Mouse (Mus musculus): Measurements from ENCODE around the gene Tekt2. TPM values are rescaled to one million over a fixed set of nuclear protein-coding genes. Genes with fewer than 3 reads are reported as not detected.
A peak's percentile ranks its signal among the peaks of the same experiment; 100 is the strongest.

Tekt2 gene
- polyA plus RNA-seq, 1 experiment from 2014 or later, result 2.4 TPM

DNA sequence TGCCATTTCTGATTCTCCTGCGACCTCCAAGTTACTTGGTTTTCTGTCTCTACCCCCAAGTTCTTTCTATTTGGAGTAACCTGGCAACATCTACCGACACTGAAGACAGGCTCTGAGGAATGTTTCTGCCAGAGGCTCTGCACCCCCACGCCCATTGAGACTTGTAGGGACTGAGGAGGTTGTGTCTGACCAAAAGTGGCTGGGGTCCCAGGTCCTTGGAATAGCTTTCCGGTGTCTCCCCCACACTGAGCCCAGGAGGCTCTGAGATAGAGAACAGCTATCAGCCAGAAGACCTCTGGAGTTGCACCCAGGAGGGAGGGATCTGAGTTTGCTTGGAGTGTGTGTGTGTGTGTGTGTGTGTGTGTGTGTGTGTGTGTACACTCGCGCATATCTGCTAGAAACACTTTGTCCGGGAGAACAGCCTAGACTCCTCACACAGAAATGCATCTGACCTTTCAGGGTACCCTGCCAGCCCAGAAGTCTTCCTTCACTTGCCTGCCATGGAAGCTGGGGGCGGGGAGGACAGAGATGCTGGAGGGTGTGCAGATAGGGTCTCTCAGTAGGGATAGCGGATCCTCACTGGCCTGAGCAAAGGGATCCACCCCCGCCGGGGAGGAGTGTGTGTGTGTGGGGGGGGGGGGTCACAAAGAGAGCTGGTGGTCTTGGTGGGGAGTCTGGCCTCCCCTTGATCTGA, 38.0 kb downstream of the Tekt2 start:
- no peak for ATAC-seq (ENCODE audit: extremely low read depth, insufficient number of reproducible peaks, low FRiP score, low TSS enrichment)
- H3K27me3 ChIP-seq (replicated peaks), result peaks cover 91% of the 10 kb centered on the region
- no peaks in the 10 kb centered on the region for H3K36me3 ChIP-seq
- H3K27ac ChIP-seq (replicated peaks), result 0 out of 2 replicates have a peak overlapping the region, but pooled peaks have one; percentile 15
- WGBS, result 25% methylated on average over 11 of the region's 11 CpGs
- H3K4me2 ChIP-seq, result peak overlapping the region; percentile 75
- H3K4me1 ChIP-seq, result peaks cover 31% of the 10 kb centered on the region
- H3K9me3 ChIP-seq, result 0 out of 2 replicates have a peak, but pooled peaks cover 3% of the 10 kb centered on the region
- no peak overlapping the region for H3K9ac ChIP-seq
- H3K4me3 ChIP-seq, result peak overlapping the region; percentile 57

DNA sequence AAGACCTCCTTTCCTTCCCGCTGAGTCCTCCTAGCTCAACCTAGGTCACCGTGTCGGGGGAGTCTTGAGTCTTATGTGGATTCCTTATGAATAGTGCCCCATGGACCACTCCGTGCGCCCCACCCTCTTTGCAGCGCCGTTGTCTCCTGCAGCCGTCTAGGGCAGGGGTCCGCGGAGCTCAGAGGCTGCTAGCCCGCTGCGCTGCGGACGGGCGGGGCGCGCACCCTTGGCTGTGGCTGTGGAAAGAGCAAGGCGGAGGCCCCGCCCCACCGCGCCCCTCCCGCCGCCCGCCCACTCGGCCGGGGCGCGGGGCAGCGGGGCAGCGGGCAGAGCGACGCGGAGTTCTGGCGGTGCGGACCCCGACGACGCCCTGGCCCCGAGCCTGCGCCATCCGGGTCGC, 39.0 kb downstream of the Tekt2 start, which contains the start of gene Col8a2:
Gene Col8a2 (plus strand): TSS at position 302 of the 400 bp plus-strand sequence.
- no peak for ATAC-seq (ENCODE audit: extremely low read depth, insufficient number of reproducible peaks, low FRiP score, low TSS enrichment)
- Histone ChIP-seq H3K27me3 (replicated peaks) (peaks cover 94% of the 10 kb centered on the region), H3K4me2 (peak within 1 kb of the TSS; percentile 75), H3K36me3 (no peaks in the 10 kb centered on the region), H3K9ac (peak within 1 kb of the TSS; percentile 79), H3K4me3 (peak within 1 kb of the TSS; percentile 57), H3K9me3 (0 out of 2 replicates have a peak, but pooled peaks cover 3% of the 10 kb centered on the region), H3K27ac (replicated peaks) (0 out of 2 replicates have a peak within 1 kb of the TSS, but pooled peaks have one; percentile 15), H3K4me1 (peaks cover 31% of the 10 kb centered on the region)
- WGBS, result 1% methylated on average over 40 of the region's 42 CpGs

DNA sequence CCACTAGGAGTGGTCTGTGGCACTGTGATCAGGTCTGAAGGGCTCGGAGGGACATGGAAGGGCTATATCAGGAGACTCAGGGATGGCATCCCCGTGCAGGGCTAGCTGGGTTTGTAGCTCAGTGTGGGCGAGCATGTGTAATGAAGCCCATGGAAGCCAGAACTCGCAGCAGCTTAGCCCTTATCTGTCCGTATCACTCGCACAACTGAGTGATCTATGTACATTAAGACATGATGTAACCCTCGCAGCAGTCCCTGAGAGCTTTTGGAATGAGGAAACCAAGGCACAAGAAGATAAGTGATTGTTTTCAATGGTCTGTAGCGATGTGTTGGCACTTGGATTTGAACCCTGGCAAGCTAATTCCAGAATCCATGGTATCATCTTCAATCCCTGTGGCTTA, 41.9 kb downstream of the Tekt2 start:
- H3K27ac ChIP-seq (replicated peaks), result no peak overlapping the region
- 0 out of 2 replicates have a peak, but pooled peaks cover 3% of the 10 kb centered on the region for H3K9me3 ChIP-seq
- H3K27me3 ChIP-seq (replicated peaks), result peaks cover 73% of the 10 kb centered on the region
- H3K4me3 ChIP-seq, result no peak overlapping the region
- H3K4me2 ChIP-seq, result no peak overlapping the region
- no peak overlapping the region for H3K9ac ChIP-seq
- no peaks in the 10 kb centered on the region for H3K36me3 ChIP-seq
- no peak for ATAC-seq (ENCODE audit: extremely low read depth, insufficient number of reproducible peaks, low FRiP score, low TSS enrichment)
- 68% methylated on average over 8 of the region's 8 CpGs for WGBS
- peaks cover 28% of the 10 kb centered on the region for H3K4me1 ChIP-seq

DNA sequence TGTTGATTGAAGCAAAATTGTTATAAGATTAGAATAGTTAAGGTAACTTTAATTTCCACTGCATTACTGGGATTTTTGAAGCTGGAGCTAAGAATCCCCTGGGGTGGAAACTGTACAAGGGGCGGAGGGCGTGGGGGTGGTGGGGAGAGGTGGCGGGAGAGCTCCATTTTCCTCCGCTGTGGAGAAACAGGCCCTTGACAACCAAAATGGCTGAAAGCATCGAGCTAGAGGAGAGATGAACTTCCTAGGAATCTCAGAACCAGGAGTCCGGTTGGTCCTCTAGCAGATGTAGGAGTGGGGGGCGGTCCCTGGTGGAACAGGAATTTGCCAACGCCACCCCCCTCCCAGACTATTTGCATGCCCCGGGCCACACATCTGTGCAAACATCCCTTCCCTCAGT, 43.8 kb downstream of the Tekt2 start:
- H3K27ac ChIP-seq (replicated peaks), result no peak overlapping the region

DNA sequence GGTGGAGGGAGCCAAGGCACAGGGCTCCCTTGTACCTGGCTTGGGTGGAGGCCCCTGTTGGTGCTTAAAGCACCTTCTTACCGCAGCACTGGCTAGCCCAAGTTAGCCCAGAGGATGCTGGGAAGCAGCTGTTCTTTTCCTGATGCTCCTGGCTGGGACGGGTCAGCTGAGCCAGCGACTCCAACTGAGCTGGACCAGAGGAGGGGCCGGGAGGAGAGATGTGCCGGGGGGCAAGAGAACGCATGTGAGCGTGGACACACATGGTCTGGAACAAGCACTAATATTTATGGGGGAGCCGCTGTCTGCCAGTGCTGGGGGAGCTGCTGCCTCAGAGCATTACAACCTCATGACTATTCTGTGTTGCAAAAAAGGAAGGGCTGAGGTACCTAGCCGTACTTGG, 46.5 kb downstream of the Tekt2 start:
- WGBS, result 61% methylated on average over 9 of the region's 9 CpGs
- Histone ChIP-seq H3K36me3 (peaks cover 20% of the 10 kb centered on the region), H3K4me1 (peaks cover 13% of the 10 kb centered on the region), H3K9me3 (no peaks in the 10 kb centered on the region), H3K27me3 (replicated peaks) (peaks cover 29% of the 10 kb centered on the region), H3K4me2 (no peak overlapping the region), H3K9ac (no peak overlapping the region), H3K27ac (replicated peaks) (no peak overlapping the region), H3K4me3 (no peak overlapping the region)
- no peak for ATAC-seq (ENCODE audit: extremely low read depth, insufficient number of reproducible peaks, low FRiP score, low TSS enrichment)

More for the DNA sequence above, 43.8 kb downstream of the Tekt2 start:
- H3K36me3 ChIP-seq, result no peaks in the 10 kb centered on the region
- H3K9ac ChIP-seq, result no peak overlapping the region
- no peak for ATAC-seq (ENCODE audit: extremely low read depth, insufficient number of reproducible peaks, low FRiP score, low TSS enrichment)
- peaks cover 54% of the 10 kb centered on the region for H3K27me3 ChIP-seq (replicated peaks)
- 0 out of 2 replicates have a peak, but pooled peaks cover 3% of the 10 kb centered on the region for H3K9me3 ChIP-seq
- H3K4me3 ChIP-seq, result no peak overlapping the region
- peaks cover 20% of the 10 kb centered on the region for H3K4me1 ChIP-seq
- 51% methylated on average over 9 of the region's 9 CpGs for WGBS
- H3K4me2 ChIP-seq, result no peak overlapping the region

DNA sequence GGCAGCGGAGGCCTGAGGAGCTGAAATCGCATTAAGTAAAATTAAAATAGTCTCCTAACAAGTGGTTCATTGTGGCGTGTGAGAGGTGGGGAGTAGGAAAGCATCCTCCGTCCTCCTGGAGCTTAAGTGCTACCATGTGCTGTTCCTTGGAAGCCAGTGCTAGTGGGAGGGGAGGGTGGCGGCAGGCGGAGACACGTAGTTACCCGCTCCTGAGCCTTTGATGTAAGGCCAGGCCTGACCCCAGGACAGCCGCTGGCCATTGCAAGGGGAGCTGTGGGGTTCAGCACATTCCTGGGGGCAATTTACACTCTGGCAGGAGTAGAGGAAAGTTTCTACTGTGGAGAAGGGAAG, 46.9 kb downstream of the Tekt2 start:
- Histone ChIP-seq H3K4me3 (no peak overlapping the region), H3K27ac (replicated peaks) (no peak overlapping the region), H3K27me3 (replicated peaks) (peaks cover 25% of the 10 kb centered on the region), H3K4me1 (peaks cover 13% of the 10 kb centered on the region), H3K4me2 (peak overlapping the region; percentile 63), H3K9me3 (no peaks in the 10 kb centered on the region), H3K36me3 (peaks cover 24% of the 10 kb centered on the region), H3K9ac (peak overlapping the region; percentile 59)
- 35% methylated on average over 9 of the region's 9 CpGs for WGBS
- no peak for ATAC-seq (ENCODE audit: extremely low read depth, insufficient number of reproducible peaks, low FRiP score, low TSS enrichment)

DNA sequence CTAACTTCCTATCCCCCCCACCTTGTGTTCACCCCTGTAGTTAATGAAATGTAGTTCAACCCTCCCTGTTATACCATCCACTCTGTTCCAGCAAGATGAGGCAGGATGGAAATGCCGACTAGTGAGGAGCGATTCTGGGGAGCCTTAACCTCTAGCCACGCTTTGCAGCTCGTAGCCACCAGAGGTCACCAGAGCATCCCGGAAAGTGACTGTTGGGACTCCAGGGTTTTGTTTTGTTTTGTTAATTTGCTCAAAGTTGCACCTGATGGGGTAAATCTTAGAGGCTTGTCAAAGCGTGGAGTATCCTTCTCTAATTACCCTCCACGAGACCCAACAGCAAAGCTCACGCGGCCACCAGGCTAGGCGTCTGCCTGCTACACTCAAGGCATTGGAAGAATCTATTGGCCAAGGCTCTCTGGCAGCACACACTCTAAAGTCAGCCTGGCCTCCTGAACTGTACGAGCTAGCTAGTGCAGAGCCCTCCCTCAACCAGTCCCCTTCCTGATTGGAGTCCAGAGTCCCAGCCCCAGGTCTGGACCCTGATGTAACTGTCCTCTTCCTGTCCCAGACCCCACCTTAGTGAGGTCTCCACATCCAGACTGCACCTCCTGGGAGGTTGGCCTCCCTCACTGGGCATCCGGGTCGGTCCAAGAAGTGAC, 47.5 kb downstream of the Tekt2 start:
- peaks cover 20% of the 10 kb centered on the region for H3K27me3 ChIP-seq (replicated peaks)
- peak overlapping the region; percentile 59 for H3K9ac ChIP-seq
- H3K4me1 ChIP-seq, result peaks cover 13% of the 10 kb centered on the region
- peaks cover 29% of the 10 kb centered on the region for H3K36me3 ChIP-seq
- no peak overlapping the region for H3K27ac ChIP-seq (replicated peaks)
- no peaks in the 10 kb centered on the region for H3K9me3 ChIP-seq
- no peak for ATAC-seq (ENCODE audit: extremely low read depth, insufficient number of reproducible peaks, low FRiP score, low TSS enrichment)
- H3K4me3 ChIP-seq, result peak overlapping the region; percentile 33
- 6% methylated on average over 13 of the region's 13 CpGs for WGBS
- H3K4me2 ChIP-seq, result peak overlapping the region; percentile 63

DNA sequence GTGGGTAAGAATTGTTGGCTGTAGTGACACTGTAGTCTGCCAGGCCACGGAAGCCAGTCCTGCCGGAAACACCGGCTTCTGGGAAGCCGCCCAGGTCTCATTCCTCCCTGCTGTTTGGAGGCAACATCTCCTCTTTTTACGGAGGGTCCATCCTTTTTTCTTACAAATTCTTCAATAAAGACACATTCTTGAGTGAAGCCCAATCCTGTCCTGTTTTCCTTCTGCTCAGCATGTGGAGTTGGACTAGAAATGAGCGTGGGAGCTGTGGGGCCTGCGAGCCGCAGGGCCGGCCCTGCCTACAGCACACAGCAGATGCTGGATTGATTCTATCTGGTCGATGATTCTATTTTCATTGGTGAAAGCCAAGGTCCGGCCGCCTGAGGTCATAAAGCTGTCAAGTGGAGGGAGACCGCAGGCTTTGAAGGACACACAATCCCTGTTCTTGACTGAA, 49.8 kb downstream of the Tekt2 start:
- Histone ChIP-seq H3K27ac (replicated peaks) (no peak overlapping the region), H3K9ac (no peak overlapping the region), H3K36me3 (peaks cover 40% of the 10 kb centered on the region), H3K4me1 (peaks cover 13% of the 10 kb centered on the region), H3K9me3 (no peaks in the 10 kb centered on the region), H3K27me3 (replicated peaks) (peaks cover 6% of the 10 kb centered on the region; the same call in 1 of the 2 replicates), H3K4me3 (no peak overlapping the region), H3K4me2 (no peak overlapping the region)
- 83% methylated on average over 13 of the region's 13 CpGs for WGBS
- no peak for ATAC-seq (ENCODE audit: extremely low read depth, insufficient number of reproducible peaks, low FRiP score, low TSS enrichment)

DNA sequence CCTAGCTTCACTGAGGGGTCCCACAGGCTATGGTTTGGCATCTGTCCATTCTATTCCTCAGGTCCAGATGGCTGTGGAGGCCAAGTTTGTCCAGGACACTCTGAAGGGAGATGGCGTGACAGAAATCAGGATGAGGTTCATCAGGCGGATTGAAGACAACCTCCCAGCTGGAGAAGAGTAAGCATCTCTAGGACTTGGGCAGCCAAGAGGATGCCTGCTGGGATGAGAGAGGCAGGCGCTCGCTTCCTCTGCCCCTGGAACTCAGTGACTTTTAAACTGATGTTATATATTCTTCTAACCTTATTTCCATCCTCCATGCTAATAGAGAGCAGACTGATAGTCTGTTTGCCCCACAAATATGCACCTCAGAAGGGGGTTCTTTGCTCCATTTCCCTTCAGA, 50.4 kb downstream of the Tekt2 start:
- peaks cover 40% of the 10 kb centered on the region for H3K36me3 ChIP-seq
- no peaks in the 10 kb centered on the region; the same call in 1 of the 2 replicates for H3K27me3 ChIP-seq (replicated peaks)
- WGBS, result 87% methylated on average over 4 of the region's 4 CpGs
- H3K4me3 ChIP-seq, result no peak overlapping the region
- no peak overlapping the region for H3K4me2 ChIP-seq
- H3K9ac ChIP-seq, result no peak overlapping the region
- H3K27ac ChIP-seq (replicated peaks), result no peak overlapping the region
- no peak for ATAC-seq (ENCODE audit: extremely low read depth, insufficient number of reproducible peaks, low FRiP score, low TSS enrichment)
- peaks cover 13% of the 10 kb centered on the region for H3K4me1 ChIP-seq
- no peaks in the 10 kb centered on the region for H3K9me3 ChIP-seq

DNA sequence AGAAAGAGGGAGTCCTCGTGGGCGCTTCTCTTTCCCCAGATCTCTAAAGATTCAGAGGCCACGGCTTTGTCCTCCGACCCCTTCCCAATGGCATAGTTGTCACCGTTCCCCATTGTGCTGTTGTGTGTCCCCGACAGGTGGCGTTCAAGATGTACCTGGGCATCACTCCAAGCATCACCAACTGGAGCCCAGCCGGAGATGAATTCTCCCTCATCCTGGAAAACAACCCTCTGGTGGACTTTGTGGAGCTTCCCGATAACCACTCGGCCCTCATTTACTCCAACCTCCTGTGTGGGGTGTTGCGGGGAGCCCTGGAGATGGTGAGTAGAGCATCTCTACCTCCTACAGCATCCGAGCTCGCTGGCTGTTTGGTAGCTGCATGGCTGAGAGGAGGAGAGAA, 51.7 kb downstream of the Tekt2 start:
- no peak for ATAC-seq (ENCODE audit: extremely low read depth, insufficient number of reproducible peaks, low FRiP score, low TSS enrichment)
- Histone ChIP-seq H3K4me2 (no peak overlapping the region), H3K27ac (replicated peaks) (no peak overlapping the region), H3K4me3 (no peak overlapping the region), H3K9ac (no peak overlapping the region), H3K9me3 (no peaks in the 10 kb centered on the region), H3K4me1 (peaks cover 12% of the 10 kb centered on the region), H3K27me3 (replicated peaks) (no peaks in the 10 kb centered on the region), H3K36me3 (peaks cover 40% of the 10 kb centered on the region)
- WGBS, result 75% methylated on average over 13 of the region's 13 CpGs
